Mouse (Mus musculus) G1E-ER4 (cell line): ENCODE measurements around the gene Vmn2r49. TPM values are rescaled to one million over a fixed set of nuclear protein-coding genes. Genes with fewer than 3 reads are reported as not detected.
"Not testable (repeated sequence)": the region's sequence is repeated elsewhere in the genome, so short reads cannot be mapped to it uniquely, and the experiment has no call there.

Experiments used
- GATA1 ChIP-seq: IDR thresholded peaks from one replicate; pipeline ENCODE4 v1.8.0; 2012; ENCODE audit warnings: low read length, inconsistent platforms
- polyA plus RNA-seq: library from polyadenylated mRNA; stranded (reverse); fragments of >175 nt; gene quantifications from 2 replicates; pipeline ENCODE4 v1.2.3, GENCODE M21; 2012

Vmn2r49 gene
- not detected in 2 replicates for polyA plus RNA-seq

DNA sequence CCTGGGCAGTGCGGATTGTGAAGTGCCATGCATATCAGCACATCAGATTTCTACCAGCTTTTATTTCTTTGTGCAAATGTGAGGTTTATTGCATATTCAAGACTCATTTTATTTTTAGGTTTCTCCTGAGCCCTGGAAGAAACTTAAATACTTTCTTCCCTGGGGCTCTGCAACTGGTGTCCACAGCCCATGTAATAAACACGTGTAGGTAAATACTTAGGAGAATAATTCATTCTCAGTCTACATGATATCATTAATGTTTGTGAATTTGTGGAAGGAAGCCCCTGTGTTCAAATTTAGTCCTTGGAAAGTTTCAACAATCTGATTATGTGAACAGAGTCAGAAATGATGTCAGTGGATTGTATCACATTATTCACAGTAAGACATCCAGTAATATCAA lies at the start of gene Vmn2r49:
TSS of gene Vmn2r49 (minus strand) at position 101 of the 400 bp plus-strand sequence.
- TF ChIP-seq GATA1: not testable (repeated sequence)

DNA sequence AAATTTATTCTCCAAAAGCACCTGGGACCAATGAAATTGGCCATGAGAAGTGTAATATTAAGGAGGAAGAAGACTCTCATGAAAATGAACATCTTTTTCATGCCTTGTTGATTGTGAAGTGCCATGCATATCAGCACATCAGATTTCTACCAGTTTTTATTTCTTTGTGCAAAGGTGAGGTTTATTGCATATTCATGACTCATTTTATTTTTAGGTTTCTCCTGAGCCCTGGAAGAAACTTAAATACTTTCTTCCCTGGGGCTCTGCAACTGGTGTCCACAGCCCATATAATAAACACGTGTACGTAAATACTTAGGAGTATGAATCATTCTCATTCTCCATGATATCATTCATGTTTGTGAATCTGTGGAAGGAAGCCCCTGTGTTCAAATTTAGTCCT lies 38.6 kb downstream of the Vmn2r49 start, which contains the start of gene Vmn2r48:
TSS of gene Vmn2r48 (minus strand) at position 101 of the 400 bp plus-strand sequence.
- TF ChIP-seq GATA1: not testable (repeated sequence)

Other genes with a start within 250 kb of the Vmn2r49 start
- not detected in 2 replicates for gene Vmn2r46, start 221.7 kb downstream of the Vmn2r49 start, polyA plus RNA-seq
- not detected in 2 replicates for gene Vmn2r47, start 150.9 kb downstream of the Vmn2r49 start, polyA plus RNA-seq
- gene Vmn2r48, start 38.7 kb downstream of the Vmn2r49 start, polyA plus RNA-seq: not detected in 2 replicates
- not detected in 2 replicates for gene Vmn2r50, start 61.0 kb upstream of the Vmn2r49 start, polyA plus RNA-seq
- not detected in 2 replicates for gene Vmn2r51, start 113.5 kb upstream of the Vmn2r49 start, polyA plus RNA-seq
- not detected in 2 replicates for gene Vmn2r52, start 184.3 kb upstream of the Vmn2r49 start, polyA plus RNA-seq